Mouse (Mus musculus) lung, adult 18-20 months (tissue): ENCODE measurements around the gene Ecsit.

Experiments
- DNase-seq, 2 experiments: peaks; one replicate each; pipeline ENCODE4 v3.0.0; 2022; ENCODE audit warnings: mixed read lengths in 2 of 2

Ecsit gene

DNA sequence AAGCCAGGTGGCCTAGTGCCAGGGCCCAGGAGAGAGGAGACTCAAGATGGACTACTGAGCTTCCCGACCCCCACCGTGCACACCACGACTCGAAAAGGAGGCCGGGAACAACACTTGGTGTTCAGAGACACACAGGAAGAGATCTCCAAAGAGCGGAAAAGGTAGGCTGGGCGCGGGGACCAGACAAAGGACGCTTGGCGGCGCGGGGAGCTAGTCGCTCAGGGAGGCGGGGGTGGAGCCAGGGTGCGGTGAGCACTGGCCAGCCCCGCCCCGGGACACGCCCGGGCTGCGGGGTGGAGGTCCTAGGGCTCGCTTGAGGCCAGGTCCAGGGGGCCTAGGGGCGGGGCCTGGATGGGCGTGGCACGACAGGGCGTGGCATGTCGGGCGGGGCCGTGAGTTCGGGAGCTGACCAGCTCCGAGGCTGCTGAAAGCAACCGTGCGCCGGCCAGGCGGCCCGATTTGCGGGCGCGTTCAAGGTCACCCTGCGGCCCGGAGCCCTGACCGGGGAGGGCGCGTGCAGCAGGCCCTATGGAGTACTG lies 34.8 kb downstream of the Ecsit start:
- DNase-seq: peak; percentile 34 to 54

DNA sequence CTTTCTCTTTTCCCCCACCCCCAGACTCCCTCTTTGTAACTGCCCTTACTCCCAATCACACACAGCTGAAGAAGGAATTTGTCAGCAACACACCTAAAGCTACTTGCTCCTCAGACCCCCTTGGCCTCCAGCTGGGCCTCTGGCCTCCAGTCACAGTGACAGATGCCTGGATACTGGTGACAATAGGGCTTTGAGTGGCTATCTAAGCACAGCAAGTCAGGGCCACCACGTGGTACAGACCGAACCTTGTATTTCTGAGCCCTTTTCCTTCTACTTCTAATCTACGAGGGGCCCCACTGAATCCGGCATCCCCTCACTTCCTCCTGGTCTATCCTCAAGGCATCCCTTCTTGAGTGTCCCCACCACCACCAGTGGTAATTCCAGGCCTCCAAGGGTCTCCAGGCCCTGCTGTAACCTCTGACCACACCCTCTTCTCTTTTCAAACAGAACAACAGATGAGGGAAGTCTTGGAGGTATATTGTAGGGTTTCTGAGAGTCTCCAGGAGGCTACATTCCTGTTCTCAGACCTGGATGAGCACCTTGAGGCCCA lies 35.4 kb downstream of the Ecsit start:
- no peak for DNase-seq

DNA sequence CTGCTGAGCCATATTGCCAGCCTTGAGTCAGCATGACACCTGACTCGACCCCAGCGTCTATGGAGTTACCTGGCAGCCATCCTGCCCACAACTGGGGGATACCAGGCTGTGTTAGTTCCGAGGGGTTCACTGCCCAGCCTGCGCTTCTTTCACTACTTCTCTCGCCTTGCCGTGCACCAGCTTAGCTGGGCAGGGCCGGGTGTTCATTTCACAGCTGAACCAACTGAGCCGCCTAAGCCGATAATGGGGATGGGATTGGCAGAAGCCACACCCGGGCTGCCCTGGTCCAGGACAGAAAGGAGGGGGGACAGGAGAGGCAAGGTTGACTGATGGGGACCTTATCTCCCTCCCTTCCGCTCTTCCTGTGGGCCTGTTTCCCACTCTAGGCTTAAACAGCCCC lies 35.9 kb downstream of the Ecsit start:
- no peak for DNase-seq

DNA sequence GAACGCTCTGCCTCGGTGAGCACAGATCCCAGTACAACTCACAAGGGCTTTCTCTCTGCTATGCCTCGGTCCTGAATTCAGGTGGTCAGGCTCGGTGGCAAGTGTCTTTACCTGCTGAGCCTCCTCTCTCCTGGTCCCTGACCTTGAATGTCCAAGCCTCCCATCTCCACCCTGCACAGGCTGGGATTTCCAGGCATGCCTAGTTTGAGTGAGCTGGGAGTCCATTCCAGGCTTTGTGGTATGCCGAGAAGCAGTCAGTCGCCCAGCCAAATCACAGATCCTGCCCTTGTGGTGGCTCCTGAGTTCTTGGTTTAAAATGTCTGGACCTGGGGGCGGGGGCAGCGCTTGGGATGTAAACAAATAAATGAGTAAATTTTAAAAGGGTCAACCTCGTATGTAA lies 37.9 kb downstream of the Ecsit start:
- DNase-seq: no peak

DNA sequence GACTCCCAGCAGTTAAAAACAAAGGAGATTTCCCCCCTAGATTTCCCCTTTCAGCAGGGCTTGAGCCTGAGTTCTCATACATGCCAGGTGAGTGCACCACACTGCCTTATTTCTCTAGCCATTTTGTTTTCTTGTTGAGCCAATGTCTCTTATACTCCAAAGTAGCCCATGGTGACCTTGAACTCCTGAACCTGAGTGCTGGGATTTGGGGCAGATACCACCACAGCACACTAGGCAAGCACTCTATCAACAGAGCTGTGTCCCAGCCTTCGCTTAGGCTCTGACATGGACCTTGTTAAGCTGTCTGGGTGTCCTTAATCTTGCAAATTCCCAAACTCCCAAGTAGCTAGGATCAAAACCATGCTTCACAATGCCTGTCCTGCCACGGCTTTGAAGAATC lies 43.4 kb downstream of the Ecsit start:
- DNase-seq: no peak

DNA sequence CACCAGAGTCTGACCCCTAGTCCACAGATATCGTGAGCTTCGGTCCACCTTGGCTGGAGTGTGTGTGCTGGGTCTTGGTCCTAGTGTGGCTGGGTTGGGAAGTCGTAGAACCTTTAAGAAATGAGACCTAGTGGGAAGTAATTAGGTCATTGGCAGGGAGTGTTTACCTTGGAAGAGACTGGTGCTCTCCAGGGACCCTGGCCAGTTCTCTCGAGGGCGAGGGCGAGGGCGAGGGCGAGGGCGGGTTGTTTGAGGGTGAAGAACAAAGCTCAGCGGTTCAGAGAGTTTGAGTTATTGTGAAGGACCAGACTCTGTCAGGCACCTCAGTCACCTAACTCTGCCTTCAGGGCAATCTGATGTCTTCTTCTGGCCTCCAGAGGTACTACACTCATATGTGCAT lies 47.4 kb downstream of the Ecsit start:
- no peak for DNase-seq

DNA sequence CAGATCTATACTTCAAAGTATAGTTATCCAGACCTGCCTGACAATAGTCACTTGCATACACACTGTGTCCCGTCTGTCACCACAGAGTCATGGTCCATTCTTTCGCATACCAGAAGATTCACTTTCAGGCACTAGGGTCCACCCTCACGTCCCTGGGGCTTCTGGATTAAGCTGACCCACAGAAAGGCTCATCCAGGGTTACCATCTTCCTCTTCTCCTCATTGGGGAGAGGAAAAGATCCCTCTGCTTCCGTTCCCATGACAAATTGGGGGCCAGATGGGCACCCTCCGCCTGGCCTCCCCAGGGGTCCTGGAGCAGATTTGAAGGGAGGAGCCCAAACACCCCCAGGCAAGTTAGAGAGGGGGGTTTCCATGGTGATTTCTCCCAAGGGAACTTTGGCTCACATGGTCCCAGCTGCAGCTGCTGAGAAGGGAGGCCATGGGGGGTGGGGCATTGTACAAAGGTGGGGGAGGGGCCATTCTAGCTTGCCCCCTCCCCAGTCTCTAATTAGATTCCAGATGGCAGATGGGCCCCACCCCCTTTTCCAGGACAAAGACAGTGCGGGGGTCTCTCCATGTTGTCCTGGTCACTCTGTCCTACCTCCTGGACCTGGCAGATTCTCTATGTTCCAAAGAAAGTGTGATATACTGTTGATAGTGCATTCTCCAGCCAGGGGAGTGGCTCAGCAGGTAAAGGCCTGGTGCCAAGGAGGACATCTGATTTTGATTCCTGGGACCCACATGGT lies 49.8 kb downstream of the Ecsit start:
- no peak for DNase-seq

DNA sequence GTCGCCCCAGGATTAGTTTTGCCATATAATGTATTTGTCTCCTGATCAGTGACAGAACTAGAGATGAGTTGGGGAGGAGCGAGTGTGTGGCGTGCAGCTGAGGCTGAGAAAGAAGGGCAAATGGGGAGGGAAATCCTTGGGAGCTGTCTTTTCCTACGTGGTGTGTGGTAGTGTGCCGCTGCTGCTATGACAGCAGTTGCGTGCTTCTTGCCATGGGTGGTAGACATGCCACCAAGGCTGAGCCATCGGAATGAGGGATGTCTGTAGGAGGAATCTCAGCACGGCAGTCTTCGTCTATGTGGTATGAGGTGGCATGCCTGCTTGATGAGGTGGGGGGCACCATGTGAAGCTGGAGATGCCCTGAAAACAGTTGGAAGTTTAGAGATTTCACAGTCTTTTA lies 54.9 kb downstream of the Ecsit start:
- no peak for DNase-seq

DNA sequence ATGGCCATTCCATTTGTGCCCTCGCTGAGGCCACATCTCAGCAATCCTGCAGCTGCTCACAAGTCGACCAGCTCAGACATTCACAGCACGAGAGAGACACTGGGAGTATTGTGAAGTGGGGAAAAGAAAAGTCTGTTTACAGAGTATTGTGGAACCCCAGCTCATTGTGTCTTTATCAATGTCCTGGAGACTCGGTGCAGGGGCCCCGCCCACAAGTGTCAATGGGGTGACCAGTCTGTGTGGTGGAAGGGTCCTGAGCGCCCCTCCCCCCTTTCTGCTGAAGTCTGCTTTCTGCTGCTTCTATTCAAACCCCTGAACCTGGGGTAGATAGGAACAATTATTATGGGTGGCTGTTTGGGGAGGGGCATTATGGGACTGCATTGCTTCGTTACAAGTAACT lies 56.8 kb downstream of the Ecsit start:
- no peak for DNase-seq

DNA sequence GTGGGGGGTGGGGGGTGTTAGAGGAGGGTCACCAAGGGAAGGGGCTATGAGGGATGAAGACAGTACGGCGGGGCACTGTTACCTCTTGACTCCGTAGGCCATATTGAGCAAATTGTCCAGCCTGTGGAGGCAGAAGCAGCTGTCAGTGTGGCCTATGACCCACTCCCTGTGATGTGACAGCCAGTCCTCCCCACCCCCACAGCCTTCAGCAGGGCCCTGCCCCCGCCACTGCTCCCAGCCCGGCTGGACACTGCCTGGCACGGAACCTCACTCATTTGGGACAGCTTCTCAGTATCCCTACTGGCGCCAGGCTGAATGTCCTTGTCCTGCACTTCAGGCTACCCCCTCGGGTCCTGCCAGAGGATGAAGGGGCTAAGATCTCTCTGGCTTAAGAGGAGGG lies 60.6 kb downstream of the Ecsit start:
- no peak for DNase-seq
